10 mouse cellular contexts compared by ENCODE assay signal in genomic region chr15:102395061-102395460, GRCm38 (mm10). TPM values are rescaled to one million over a fixed set of nuclear protein-coding genes. Genes with fewer than 3 reads are reported as not detected.
DNase-seq lines count a peak whose midpoint lies in the region; ATAC-seq and TF ChIP-seq lines count a peak whose summit lies in the region.
"Had no signal": no experiment of that assay in that cellular context is flagged by ENCODE, and none has a peak within 500 bp of the region (broad histone marks: within the 10 kb centered on the region; RNA-seq: fewer than 3 reads in every experiment).

No protein-coding gene starts in this region.

- no peak for TF ChIP-seq POLR2A in kidney, adult 2 months (IDR thresholded peaks at IDR 0.05; ENCODE audit: low read depth, low read length)

- H3K4me3 ChIP-seq in kidney, adult 2 months (ENCODE audit: insufficient read depth, low read depth, low read length), result no peak overlapping the region
- no peak overlapping the region for H3K4me3 ChIP-seq in intestine, embryonic 16.5 days (ENCODE audit: low read length)

- ATAC-seq in intestine, embryonic 16.5 days, result peak; percentile 57
- peak; percentile 21; the same call in 1 of the 2 replicates for ATAC-seq in megakaryocyte progenitor cell, adult 5-6 weeks (replicated peaks; ENCODE audit: poor library complexity)
- ATAC-seq in monocyte, adult 5-6 weeks (replicated peaks; ENCODE audit: insufficient number of reproducible peaks, low FRiP score, low TSS enrichment, poor library complexity, severe bottlenecking), result no peak

- peaks cover 14% of the 10 kb centered on the region for H3K4me1 ChIP-seq in kidney, adult 2 months (ENCODE audit: control insufficient read depth, insufficient read depth, low read length)
- peaks cover 18% of the 10 kb centered on the region for H3K4me1 ChIP-seq in intestine, embryonic 16.5 days (ENCODE audit: control insufficient read depth, insufficient read depth, low read length)

- H3K27ac ChIP-seq in kidney, adult 2 months (ENCODE audit: insufficient read depth, low read depth, low read length), result 0 out of 2 replicates have a peak overlapping the region, but pooled peaks have one; percentile 52
- H3K27ac ChIP-seq in intestine, embryonic 16.5 days (ENCODE audit: low read length), result peak overlapping the region; percentile 86
- H3K27ac ChIP-seq: hindbrain, embryonic 14.5 days had no signal

- H3K4me2 ChIP-seq in intestine, embryonic 16.5 days (ENCODE audit: low read depth, low read length), result no peak overlapping the region
- H3K4me2 ChIP-seq: hindbrain, embryonic 14.5 days had no signal

- WGBS in kidney, adult 2 months, result 17% methylated on average over 3 of the region's 3 CpGs
- WGBS in intestine, embryonic 16.5 days, result 9% methylated on average over 3 of the region's 3 CpGs

- no peaks in the 10 kb centered on the region for H3K9me3 ChIP-seq in intestine, embryonic 16.5 days (ENCODE audit: control insufficient read depth, low read length)

- H3K9ac ChIP-seq in intestine, embryonic 16.5 days (ENCODE audit: low read depth, low read length), result no peak overlapping the region
- H3K9ac ChIP-seq: hindbrain, embryonic 14.5 days had no signal

- peak; percentile 43 for DNase-seq in kidney, adult 2 months
- DNase-seq in kidney, adult 18-20 months, result no peak
- peak; percentile 86 for DNase-seq in adipocyte (ENCODE audit: low spot score)
- DNase-seq in spleen, postnatal 14 days (ENCODE audit: low spot score in 2 of 2), result no peak
- no peak for DNase-seq in thymus, adult 18-20 months
- DNase-seq: thymus, postnatal 36 days had no signal

- no peaks in the 10 kb centered on the region for H3K27me3 ChIP-seq in kidney, adult 2 months (replicated peaks; ENCODE audit: control insufficient read depth, insufficient read depth, low read length)
- no peaks in the 10 kb centered on the region for H3K27me3 ChIP-seq in intestine, embryonic 16.5 days (replicated peaks; ENCODE audit: control insufficient read depth, insufficient read depth, low read length)

- TF ChIP-seq CTCF in kidney, adult 2 months (conservative IDR thresholded peaks at IDR 0.05; ENCODE audit: insufficient read depth, insufficient read length, low read depth, low read length), result no peak

- H3K36me3 ChIP-seq in kidney, adult 2 months (ENCODE audit: control insufficient read depth, insufficient read depth, low read length), result no peaks in the 10 kb centered on the region
- no peaks in the 10 kb centered on the region for H3K36me3 ChIP-seq in intestine, embryonic 16.5 days (ENCODE audit: control insufficient read depth, insufficient read depth, low read length)

RNA-seq across cellular contexts. Expression of gene Sp1, which starts 10.9 kb away (rescaled TPM):
- 15.7 and 17.6 TPM in 2 replicates for polyA plus RNA-seq in kidney, adult 2 months (2012; rRNA removed)
- polyA plus RNA-seq in intestine, embryonic 16.5 days (2015; fragmentation: Nextera tagmentation; extraction: Ambion mirVana), result 6.8 and 7.2 TPM in 2 replicates
- 62.0 and 63.9 TPM in 2 replicates for total RNA-seq in megakaryocyte progenitor cell, adult 5-6 weeks (2015)
- total RNA-seq in megakaryocyte progenitor cell, adult 5-6 weeks (2017), result 46.4 and 52.9 TPM in 2 replicates
- total RNA-seq in monocyte, adult 5-6 weeks (2017), result 66.1 to 99.7 TPM (median 74.8 TPM) in 3 replicates

RNA-seq across cellular contexts. Expression of gene Sp7, which starts 28.1 kb away (rescaled TPM):
- polyA plus RNA-seq in kidney, adult 2 months (2012; rRNA removed), result 0.05 and 0.06 TPM in 2 replicates
- polyA plus RNA-seq in intestine, embryonic 16.5 days (2015; fragmentation: Nextera tagmentation; extraction: Ambion mirVana), result 0.50 and 0.60 TPM in 2 replicates
- not detected in 2 replicates for total RNA-seq in megakaryocyte progenitor cell, adult 5-6 weeks (2015)
- not detected in 2 replicates for total RNA-seq in megakaryocyte progenitor cell, adult 5-6 weeks (2017)
- total RNA-seq in monocyte, adult 5-6 weeks (2017), result not detected in 3 replicates

RNA-seq across cellular contexts. Expression of gene Aaas, which starts 44.5 kb away (rescaled TPM):
- 31.1 and 38.1 TPM in 2 replicates for polyA plus RNA-seq in kidney, adult 2 months (2012; rRNA removed)
- polyA plus RNA-seq in intestine, embryonic 16.5 days (2015; fragmentation: Nextera tagmentation; extraction: Ambion mirVana), result 50.6 and 59.1 TPM in 2 replicates
- total RNA-seq in megakaryocyte progenitor cell, adult 5-6 weeks (2015), result 103 and 110 TPM in 2 replicates
- 141 and 151 TPM in 2 replicates for total RNA-seq in megakaryocyte progenitor cell, adult 5-6 weeks (2017)
- total RNA-seq in monocyte, adult 5-6 weeks (2017), result 16.5 to 50.9 TPM (median 46.2 TPM) in 3 replicates

RNA-seq across cellular contexts. Expression of gene Amhr2, which starts 50.1 kb away (rescaled TPM):
- polyA plus RNA-seq in kidney, adult 2 months (2012; rRNA removed), result 0.67 and 1.4 TPM in 2 replicates
- polyA plus RNA-seq in intestine, embryonic 16.5 days (2015; fragmentation: Nextera tagmentation; extraction: Ambion mirVana), result 0.75 and 0.88 TPM in 2 replicates
- total RNA-seq in megakaryocyte progenitor cell, adult 5-6 weeks (2015), result 0.07 TPM in 1 of 2 replicates, not detected in the other
- not detected in 2 replicates for total RNA-seq in megakaryocyte progenitor cell, adult 5-6 weeks (2017)
- total RNA-seq in monocyte, adult 5-6 weeks (2017), result 0.86 TPM in 1 of 3 replicates, not detected in the others

Comparison
In these comparisons a context has a peak if more than half of its experiments do, and no peak if none do; other contexts are left out.
1. DNase-seq: peak in kidney, adult 2 months (single experiment) and adipocyte (single experiment); none in kidney, adult 18-20 months (single experiment), spleen, postnatal 14 days (0 of 2) and thymus, adult 18-20 months (0 of 2).